Mouse (Mus musculus) heart, adult 9 months (tissue): ENCODE results near the gene Taf4.

ENCODE experiments used
- DNase-seq, 2 experiments: peaks; one replicate each; pipeline ENCODE4 v3.0.0; 2022; ENCODE audit warnings: low spot score in 2 of 2

Taf4 gene

GRCm38 (mm10) chr2:179941696-179942095 lies 34.8 kb downstream of the Taf4 start:
- no peak for DNase-seq

DNA sequence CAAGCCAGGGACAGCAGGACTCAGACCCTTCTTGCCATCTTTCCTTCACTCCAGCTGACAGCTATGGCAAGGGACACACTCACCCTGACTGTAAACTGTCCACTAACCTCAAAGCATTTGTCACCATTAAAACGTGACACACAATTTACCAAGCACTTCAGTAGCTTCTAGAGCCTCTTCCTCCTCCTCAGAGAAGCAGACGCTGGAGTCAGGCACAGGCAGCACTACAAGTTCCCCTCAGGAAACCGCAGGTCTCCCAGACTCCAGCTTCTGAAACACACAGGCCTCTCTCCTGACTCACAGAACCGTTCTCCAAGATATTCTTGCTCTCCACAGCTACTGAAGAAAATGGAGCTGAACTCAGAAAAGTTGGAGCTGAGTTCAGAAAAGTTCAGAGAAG lies 39.4 kb downstream of the Taf4 start:
- DNase-seq, result no peak

DNA sequence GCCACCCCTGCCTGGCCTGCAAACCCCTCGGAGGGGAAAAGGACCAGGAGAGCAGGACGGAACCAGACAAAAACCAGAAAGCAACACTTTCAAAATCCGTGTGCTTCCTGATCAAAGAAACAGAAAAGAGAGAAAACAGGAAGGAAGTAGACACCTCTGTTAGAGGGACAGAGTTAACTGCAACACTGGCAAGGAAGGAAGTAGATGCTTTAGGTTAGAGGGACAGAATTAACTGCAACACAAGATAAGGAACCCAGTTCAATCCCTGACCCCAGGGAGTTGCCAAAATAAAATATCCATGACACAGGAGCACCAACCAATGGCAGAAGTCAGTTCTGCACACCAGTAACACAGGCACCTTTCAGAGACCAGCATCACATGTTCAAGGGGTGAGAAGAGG lies 42.3 kb downstream of the Taf4 start:
- DNase-seq, result no peak

GRCm38 (mm10) chr2:179931741-179932140 lies 44.7 kb downstream of the Taf4 start:
- DNase-seq, result peak in 1 of 2 experiments; percentile 33

- DNase-seq, result no peak
Observed at GRCm38 (mm10) chr2:179929166-179929565, 47.3 kb downstream of the Taf4 start.

- no peak for DNase-seq
Observed at GRCm38 (mm10) chr2:179924038-179924437, 52.4 kb downstream of the Taf4 start.

- DNase-seq, result no peak
Observed at GRCm38 (mm10) chr2:179921021-179921653, 55.3 kb downstream of the Taf4 start.

DNA sequence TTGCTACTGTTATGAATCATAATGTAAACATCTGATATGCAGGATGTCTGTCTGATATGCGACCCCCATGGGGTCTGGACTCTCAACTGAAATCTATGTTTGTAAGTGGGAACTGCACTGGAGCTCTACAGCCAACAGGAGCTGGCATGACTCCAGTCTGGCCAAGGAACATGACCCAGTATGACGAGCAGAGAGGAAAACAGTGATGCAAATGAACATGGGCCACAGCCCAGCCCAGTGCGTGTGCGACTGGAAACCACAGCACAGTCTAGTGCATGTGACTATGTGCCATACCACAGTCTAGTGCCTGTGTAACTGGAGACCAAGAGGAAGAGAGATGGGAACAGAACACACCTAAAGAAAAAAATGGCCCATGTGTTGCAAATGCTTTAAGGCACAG lies 56.4 kb downstream of the Taf4 start:
- DNase-seq, result peak in 1 of 2 experiments; percentile 15

DNA sequence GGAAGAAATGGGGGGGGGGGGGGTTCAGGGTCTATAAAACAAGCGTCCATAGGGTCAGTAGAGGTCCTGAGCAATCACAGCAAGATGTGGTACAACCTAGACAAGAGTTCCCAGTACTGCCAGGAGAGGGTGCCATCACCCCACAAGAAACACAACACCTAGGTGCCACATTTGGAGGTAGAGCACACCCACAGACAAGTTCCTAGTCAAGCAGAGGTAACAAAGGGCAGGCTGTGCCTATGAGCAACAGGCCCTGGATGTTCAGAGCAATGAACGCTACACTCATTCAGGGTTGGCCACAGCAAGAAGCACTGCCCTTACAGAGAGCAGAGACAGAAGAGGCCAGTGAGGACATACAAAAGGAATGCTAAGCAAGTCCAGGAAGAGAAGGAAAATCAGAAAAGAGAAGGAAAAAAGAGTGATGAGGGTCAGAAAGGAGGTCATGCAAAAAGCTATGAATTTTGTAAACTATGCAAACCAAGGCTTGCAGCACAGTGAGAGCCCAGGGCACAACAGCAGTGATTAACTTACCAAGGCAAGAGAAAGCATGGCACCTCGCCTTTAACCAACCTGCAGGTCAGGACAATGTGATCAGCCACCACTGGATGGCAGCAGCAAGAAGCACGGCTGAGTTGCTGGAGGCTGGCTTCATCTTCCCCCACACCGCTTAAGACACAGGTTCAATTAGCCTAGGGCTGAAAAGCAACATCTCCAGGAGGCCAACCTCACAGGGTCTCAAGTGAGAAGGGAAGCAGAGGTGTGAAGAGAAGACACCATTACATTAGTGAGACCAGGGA lies 59.4 kb downstream of the Taf4 start:
- peak; percentile 16 to 54 for DNase-seq

GRCm38 (mm10) chr2:179914246-179914645 lies 62.2 kb downstream of the Taf4 start:
- DNase-seq, result no peak

GRCm38 (mm10) chr2:179913349-179913748 lies 63.1 kb downstream of the Taf4 start:
- no peak for DNase-seq

GRCm38 (mm10) chr2:179912911-179913310 lies 63.5 kb downstream of the Taf4 start:
- DNase-seq, result no peak

DNA sequence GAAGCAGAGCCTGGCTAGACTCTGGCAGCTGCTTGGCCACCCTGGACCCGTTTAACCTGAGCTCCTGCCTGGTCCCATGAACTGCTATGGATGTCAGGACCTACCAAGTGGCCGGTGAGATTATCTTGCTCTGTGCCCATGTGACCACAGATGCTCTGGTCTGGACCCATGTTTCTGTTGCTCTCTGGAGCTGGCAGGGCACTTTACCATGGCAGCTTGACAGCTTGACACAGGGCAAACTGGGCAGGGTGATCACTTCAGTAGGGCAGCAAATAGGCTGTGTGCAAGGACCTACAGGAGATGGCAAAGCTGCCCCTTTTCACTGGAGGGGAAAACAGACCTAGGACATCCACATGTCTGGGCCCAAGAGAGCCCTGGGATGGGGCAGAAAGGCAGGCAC lies 79.5 kb downstream of the Taf4 start:
- DNase-seq, result no peak

GRCm38 (mm10) chr2:179891048-179891447 lies 85.4 kb downstream of the Taf4 start:
- DNase-seq, result no peak

DNA sequence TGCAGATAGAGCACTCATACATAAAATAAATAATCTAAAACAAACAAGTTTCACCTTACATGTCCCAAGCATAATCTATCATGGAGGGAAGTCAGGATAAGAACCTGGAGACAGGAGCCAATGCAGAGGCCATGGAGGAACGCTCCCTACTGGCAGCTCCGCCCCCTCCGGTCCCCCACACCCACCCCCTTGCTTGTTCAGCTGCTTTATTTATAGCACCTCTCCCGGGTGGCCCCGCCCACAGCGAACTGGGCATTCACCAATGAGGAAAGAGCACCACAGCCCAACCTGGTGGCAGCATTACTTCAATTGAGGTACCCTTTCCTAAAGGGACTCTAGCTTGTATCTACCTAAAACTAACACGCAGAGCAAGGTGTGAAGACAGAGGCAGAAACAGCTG lies 91.9 kb downstream of the Taf4 start:
- no peak for DNase-seq

- no peak for DNase-seq
Observed at GRCm38 (mm10) chr2:179877551-179878215, 98.8 kb downstream of the Taf4 start.

- DNase-seq, result peak; percentile 31 to 33
Observed at GRCm38 (mm10) chr2:179875147-179875546, 101.3 kb downstream of the Taf4 start.

- no peak for DNase-seq
Observed at GRCm38 (mm10) chr2:179873315-179873714, 103.1 kb downstream of the Taf4 start.

DNA sequence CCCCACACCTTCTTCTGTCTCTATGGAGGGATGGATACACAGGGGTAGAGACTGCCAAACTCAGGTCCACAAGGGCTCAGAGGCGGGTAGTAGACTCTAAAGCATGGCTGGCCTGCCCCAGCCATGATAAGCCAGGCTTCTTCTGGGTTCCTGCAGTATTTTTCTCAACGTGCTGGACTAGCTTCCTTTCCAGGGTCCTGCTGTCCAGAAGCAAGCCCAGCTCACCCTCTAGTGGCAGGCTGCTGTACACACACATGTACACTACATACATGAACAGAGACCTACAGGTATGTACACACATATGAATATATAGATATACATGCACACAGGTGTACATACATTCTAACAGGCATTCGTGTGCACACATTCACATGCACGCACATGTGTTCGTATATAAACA lies 103.7 kb downstream of the Taf4 start:
- DNase-seq, result no peak

DNA sequence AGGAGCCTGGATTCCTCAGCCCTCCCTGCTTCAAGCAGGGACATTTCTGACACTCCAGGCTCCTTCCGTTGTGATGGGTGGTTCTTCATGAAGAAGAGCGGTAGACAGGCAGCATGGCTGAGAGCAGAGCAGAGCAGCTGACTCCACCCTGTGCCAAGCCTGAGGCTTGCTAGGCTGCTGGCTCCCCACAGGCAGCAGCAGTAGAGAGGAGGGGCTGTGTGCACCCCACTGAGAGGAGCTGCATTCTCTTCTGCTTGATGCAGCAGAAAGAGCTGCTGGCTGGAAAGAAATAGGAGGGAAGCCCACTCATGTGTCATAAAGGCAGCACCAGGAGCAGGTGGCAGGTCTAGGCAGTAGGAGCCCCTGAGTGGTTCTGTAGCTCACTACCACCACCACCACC lies 106.6 kb downstream of the Taf4 start:
- no peak for DNase-seq

GRCm38 (mm10) chr2:179867669-179868068 lies 108.8 kb downstream of the Taf4 start:
- peak; percentile 14 to 26 for DNase-seq

DNA sequence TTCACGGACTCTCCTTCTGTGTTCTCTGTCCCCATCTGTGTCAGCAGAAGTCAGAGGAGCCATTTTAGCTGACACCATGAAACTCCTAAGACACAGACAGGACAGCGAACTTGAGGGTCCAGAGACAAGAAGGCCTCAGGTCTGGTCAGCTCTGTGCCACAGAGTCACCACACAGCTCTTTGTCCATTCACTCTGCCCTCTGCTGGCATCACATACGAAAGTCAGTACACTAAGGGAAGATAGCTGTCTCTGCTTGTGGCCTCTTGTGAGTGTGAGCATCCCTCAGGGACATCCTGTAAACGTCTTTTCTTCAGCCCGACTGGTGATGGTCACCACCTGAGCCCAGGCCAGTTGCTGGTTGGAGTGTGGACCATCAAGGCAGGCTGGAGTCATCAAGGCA lies 111.3 kb downstream of the Taf4 start:
- no peak for DNase-seq

DNA sequence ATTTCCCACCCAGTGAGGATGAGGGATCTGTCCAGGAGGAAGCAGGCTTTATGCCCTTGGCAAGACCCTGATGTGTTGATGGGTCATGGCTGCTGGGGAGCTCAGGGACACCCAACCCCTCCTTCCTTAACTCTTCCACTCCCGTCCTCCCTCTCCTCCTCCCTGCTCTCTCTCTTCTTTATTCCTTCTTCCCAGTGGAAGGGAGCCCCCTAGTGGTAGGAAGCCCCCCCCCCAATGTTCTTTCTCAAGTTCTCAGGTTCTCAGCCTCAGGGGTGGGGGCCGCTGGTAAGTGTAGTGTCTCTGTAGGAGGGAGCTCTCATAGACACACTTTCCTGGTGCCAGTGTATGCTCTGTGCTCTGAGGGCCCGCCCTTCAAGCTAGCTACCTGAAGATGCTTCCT lies 113.2 kb downstream of the Taf4 start:
- DNase-seq, result no peak
